Mouse (Mus musculus): ENCODE measurements at regions not wholly inside any gene's neighbourhood (a gene's known extent, or its start where the extent isn't known, plus 50 kb on each side); places are given as distances from the start of the nearest gene placed in this dataset.

GRCm38 (mm10) chr15:40356096-40356495 lies 221.9 kb downstream of the 9330182O14Rik start:
- WGBS: 86% methylated on average over 3 of the region's 3 CpGs
- H3K4me2 ChIP-seq: no peak overlapping the region
- H3K9ac ChIP-seq: no peak overlapping the region
- no peak overlapping the region for H3K4me3 ChIP-seq
- no peak for ATAC-seq
- H3K36me3 ChIP-seq (ENCODE audit: poor library complexity, severe bottlenecking): no peaks in the 10 kb centered on the region
- H3K9me3 ChIP-seq (replicated peaks): no peaks in the 10 kb centered on the region
- no peak overlapping the region for H3K27ac ChIP-seq
- no peaks in the 10 kb centered on the region for H3K4me1 ChIP-seq
- H3K27me3 ChIP-seq: no peaks in the 10 kb centered on the region

GRCm38 (mm10) chr15:40358341-40358740 lies 224.2 kb downstream of the 9330182O14Rik start:
- no peak for ATAC-seq
- Histone ChIP-seq H3K4me3 (no peak overlapping the region), H3K4me1 (no peaks in the 10 kb centered on the region), H3K27ac (no peak overlapping the region), H3K27me3 (no peaks in the 10 kb centered on the region), H3K4me2 (no peak overlapping the region), H3K9ac (no peak overlapping the region), H3K36me3 (ENCODE audit: poor library complexity, severe bottlenecking) (no peaks in the 10 kb centered on the region), H3K9me3 (replicated peaks) (no peaks in the 10 kb centered on the region)
- WGBS: 79% methylated on average over 2 of the region's 2 CpGs

DNA sequence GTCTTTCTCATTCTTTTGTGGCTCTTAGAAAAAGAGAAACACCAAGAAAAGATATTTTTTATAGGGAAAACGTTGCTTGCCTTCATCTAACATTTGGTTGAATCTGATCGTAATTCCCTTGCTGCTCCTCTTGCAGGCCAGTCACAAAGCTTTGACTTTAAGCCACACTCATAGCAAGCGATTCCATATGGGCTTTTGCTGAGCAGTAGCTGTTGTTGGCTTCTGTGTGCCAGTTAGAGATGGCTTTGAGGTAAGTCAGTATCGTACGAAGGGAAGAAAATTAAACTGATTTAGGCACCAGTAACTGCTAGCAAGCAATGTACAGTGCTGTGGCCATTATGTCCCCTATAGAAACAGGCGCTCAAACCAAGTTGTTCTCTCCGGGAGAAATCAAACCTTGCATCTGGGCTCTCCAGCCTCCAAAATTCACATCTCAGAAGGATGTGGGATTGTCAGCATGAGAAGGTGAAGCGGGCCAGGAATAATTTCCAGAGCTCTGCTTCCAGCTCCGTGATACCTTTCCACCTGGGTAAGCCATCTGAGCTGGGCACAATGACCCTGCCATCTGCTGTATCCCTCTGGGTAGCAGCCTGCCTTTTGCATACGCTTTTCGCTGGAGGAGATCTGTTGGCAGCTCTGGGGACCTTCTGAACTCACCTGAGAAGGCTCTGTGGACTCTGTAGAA lies 227.8 kb downstream of the 9330182O14Rik start:
- Histone ChIP-seq H3K4me3 (no peak overlapping the region), H3K27ac (no peak overlapping the region), H3K27me3 (no peaks in the 10 kb centered on the region), H3K9me3 (replicated peaks) (no peaks in the 10 kb centered on the region), H3K36me3 (ENCODE audit: poor library complexity, severe bottlenecking) (no peaks in the 10 kb centered on the region), H3K4me2 (no peak overlapping the region), H3K4me1 (no peaks in the 10 kb centered on the region), H3K9ac (no peak overlapping the region)
- WGBS: 85% methylated on average over 11 of the region's 11 CpGs
- ATAC-seq: no peak

GRCm38 (mm10) chr15:40364221-40364621 lies 230.1 kb downstream of the 9330182O14Rik start:
- ATAC-seq: no peak
- H3K4me2 ChIP-seq: no peak overlapping the region
- no peaks in the 10 kb centered on the region for H3K9me3 ChIP-seq (replicated peaks)
- H3K4me1 ChIP-seq: no peaks in the 10 kb centered on the region
- WGBS: 97% methylated on average over 1 of the region's 1 CpGs
- no peaks in the 10 kb centered on the region for H3K27me3 ChIP-seq
- H3K27ac ChIP-seq: no peak overlapping the region
- H3K36me3 ChIP-seq (ENCODE audit: poor library complexity, severe bottlenecking): no peaks in the 10 kb centered on the region
- no peak overlapping the region for H3K4me3 ChIP-seq
- no peak overlapping the region for H3K9ac ChIP-seq

DNA sequence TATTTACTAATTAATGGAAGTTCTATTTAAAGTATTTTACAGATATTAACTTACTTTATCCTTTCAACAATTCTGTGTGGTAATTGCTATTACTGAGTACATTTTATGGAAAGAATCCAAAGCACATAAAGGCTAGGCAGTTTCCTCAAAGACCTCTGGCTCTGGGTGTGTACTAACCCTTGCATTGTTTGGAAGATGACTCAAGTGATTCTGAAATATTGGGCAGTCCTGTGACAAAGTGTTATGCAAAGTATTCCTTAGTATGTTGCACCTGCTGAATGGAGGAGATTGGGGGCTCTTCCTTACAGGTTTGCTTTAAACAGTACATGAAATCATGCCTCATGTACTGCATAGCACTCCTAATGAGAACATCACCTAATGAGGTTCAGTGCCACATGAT lies 231.4 kb downstream of the 9330182O14Rik start:
- no peaks in the 10 kb centered on the region for H3K27me3 ChIP-seq

DNA sequence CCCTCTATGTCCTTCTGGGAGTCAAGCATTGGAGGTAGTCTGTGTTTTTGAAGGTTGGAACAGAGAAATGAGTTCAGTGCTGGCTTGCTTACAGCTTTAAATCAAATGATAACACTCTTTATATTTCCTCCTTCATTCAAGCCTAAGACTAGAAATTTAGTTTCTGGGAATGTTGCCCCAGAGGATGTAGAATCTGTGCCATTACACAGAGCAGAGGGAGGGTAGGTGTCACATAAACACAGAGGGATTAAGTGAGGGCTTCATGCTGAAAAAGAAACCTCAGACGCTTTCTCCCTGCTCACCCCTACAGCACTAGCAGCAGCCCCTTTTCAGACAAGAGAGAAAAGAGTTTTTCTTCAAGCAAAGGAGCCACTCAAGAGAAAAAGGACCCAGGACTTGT lies 232.9 kb downstream of the 9330182O14Rik start:
- Histone ChIP-seq H3K36me3 (ENCODE audit: poor library complexity, severe bottlenecking) (no peaks in the 10 kb centered on the region), H3K4me3 (no peak overlapping the region), H3K27me3 (no peaks in the 10 kb centered on the region), H3K9ac (no peak overlapping the region), H3K27ac (no peak overlapping the region), H3K9me3 (replicated peaks) (no peaks in the 10 kb centered on the region), H3K4me2 (no peak overlapping the region), H3K4me1 (no peaks in the 10 kb centered on the region)
- WGBS: 9% methylated on average over 1 of the region's 1 CpGs
- ATAC-seq: no peak

More for the DNA sequence above, 231.4 kb downstream of the 9330182O14Rik start:
- ATAC-seq: no peak
- Histone ChIP-seq H3K4me2 (no peak overlapping the region), H3K9ac (no peak overlapping the region), H3K27ac (no peak overlapping the region), H3K4me3 (no peak overlapping the region), H3K36me3 (ENCODE audit: poor library complexity, severe bottlenecking) (no peaks in the 10 kb centered on the region), H3K4me1 (no peaks in the 10 kb centered on the region), H3K9me3 (replicated peaks) (no peaks in the 10 kb centered on the region)

GRCm38 (mm10) chr15:40368746-40369145 lies 234.6 kb downstream of the 9330182O14Rik start:
- Histone ChIP-seq H3K36me3 (ENCODE audit: poor library complexity, severe bottlenecking) (no peaks in the 10 kb centered on the region), H3K4me3 (no peak overlapping the region), H3K9ac (no peak overlapping the region), H3K4me1 (no peaks in the 10 kb centered on the region), H3K4me2 (no peak overlapping the region), H3K9me3 (replicated peaks) (no peaks in the 10 kb centered on the region), H3K27ac (no peak overlapping the region), H3K27me3 (no peaks in the 10 kb centered on the region)
- ATAC-seq: no peak
- WGBS: 86% methylated on average over 3 of the region's 3 CpGs

DNA sequence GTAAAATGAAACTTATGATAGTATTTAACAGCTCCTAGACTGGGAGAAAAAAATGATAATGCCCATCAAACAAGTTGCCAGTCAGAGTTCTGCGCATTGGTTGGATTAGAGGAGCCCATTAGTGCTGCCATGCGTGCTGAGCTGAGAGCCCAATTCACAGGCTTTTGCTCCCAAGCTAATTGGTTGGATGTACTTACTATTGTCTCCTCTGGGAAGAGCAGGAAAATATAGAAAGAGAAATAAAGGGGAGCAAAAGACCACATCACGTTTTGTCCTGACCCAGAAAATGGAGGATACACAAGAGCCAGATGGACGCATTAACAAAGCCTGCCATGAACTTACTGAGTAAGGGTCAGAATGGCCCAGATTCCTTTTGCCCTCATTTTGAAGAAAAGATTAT lies 237.3 kb downstream of the 9330182O14Rik start:
- no peaks in the 10 kb centered on the region for H3K9me3 ChIP-seq (replicated peaks)
- no peaks in the 10 kb centered on the region for H3K36me3 ChIP-seq (ENCODE audit: poor library complexity, severe bottlenecking)
- H3K27me3 ChIP-seq: no peaks in the 10 kb centered on the region
- WGBS: 24% methylated on average over 4 of the region's 4 CpGs
- H3K4me3 ChIP-seq: no peak overlapping the region
- H3K9ac ChIP-seq: no peak overlapping the region
- H3K4me1 ChIP-seq: no peaks in the 10 kb centered on the region
- no peak overlapping the region for H3K27ac ChIP-seq
- ATAC-seq: no peak
- H3K4me2 ChIP-seq: no peak overlapping the region

- H3K4me2 ChIP-seq: no peak overlapping the region
- no peaks in the 10 kb centered on the region for H3K36me3 ChIP-seq (ENCODE audit: poor library complexity, severe bottlenecking)
- H3K4me3 ChIP-seq: no peak overlapping the region
- WGBS: 88% methylated on average over 2 of the region's 2 CpGs
- H3K27me3 ChIP-seq: no peaks in the 10 kb centered on the region
- no peaks in the 10 kb centered on the region for H3K9me3 ChIP-seq (replicated peaks)
- H3K9ac ChIP-seq: no peak overlapping the region
- no peak overlapping the region for H3K27ac ChIP-seq
- ATAC-seq: no peak
- H3K4me1 ChIP-seq: no peaks in the 10 kb centered on the region
These were observed 252.4 kb downstream of the 9330182O14Rik start for GRCm38 (mm10) chr15:40386526-40386925.

GRCm38 (mm10) chr15:40387746-40388145 lies 253.6 kb downstream of the 9330182O14Rik start:
- no peak overlapping the region for H3K27ac ChIP-seq
- no peaks in the 10 kb centered on the region for H3K36me3 ChIP-seq (ENCODE audit: poor library complexity, severe bottlenecking)
- no peak overlapping the region for H3K9ac ChIP-seq
- 87% methylated on average over 2 of the region's 2 CpGs for WGBS
- ATAC-seq: no peak
- no peaks in the 10 kb centered on the region for H3K4me1 ChIP-seq
- no peaks in the 10 kb centered on the region for H3K9me3 ChIP-seq (replicated peaks)
- no peak overlapping the region for H3K4me2 ChIP-seq
- no peak overlapping the region for H3K4me3 ChIP-seq
- no peaks in the 10 kb centered on the region for H3K27me3 ChIP-seq

DNA sequence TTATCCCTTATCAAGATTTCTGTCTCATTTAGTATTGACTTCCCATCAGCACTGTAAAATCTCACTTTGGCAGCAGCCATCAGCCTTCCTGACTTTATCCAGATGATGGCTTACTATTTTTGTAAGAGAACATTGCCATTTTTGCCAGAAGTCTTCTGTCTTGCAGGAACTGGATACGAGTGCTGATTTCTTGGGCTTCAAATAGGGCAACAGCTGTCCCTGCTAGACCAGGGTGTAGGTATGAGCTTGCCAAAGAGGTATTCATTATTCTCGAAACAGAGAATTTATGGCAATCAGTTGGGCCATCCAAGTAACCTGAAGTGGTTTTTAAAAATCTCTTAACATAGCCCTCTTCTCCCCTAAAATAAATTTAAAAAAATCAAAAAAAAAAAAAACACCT lies 254.6 kb downstream of the 9330182O14Rik start:
- 90% methylated on average over 2 of the region's 2 CpGs for WGBS
- no peaks in the 10 kb centered on the region for H3K9me3 ChIP-seq (replicated peaks)
- H3K9ac ChIP-seq: no peak overlapping the region
- no peaks in the 10 kb centered on the region for H3K36me3 ChIP-seq (ENCODE audit: poor library complexity, severe bottlenecking)
- no peak overlapping the region for H3K4me2 ChIP-seq
- H3K4me3 ChIP-seq: no peak overlapping the region
- H3K27me3 ChIP-seq: no peaks in the 10 kb centered on the region
- H3K27ac ChIP-seq: no peak overlapping the region
- no peak for ATAC-seq
- no peaks in the 10 kb centered on the region for H3K4me1 ChIP-seq

- H3K9ac ChIP-seq: no peak overlapping the region
- no peak for ATAC-seq
- WGBS: 87% methylated on average over 4 of the region's 4 CpGs
These were observed 301.0 kb downstream of the 9330182O14Rik start for GRCm38 (mm10) chr15:40435156-40435555.

DNA sequence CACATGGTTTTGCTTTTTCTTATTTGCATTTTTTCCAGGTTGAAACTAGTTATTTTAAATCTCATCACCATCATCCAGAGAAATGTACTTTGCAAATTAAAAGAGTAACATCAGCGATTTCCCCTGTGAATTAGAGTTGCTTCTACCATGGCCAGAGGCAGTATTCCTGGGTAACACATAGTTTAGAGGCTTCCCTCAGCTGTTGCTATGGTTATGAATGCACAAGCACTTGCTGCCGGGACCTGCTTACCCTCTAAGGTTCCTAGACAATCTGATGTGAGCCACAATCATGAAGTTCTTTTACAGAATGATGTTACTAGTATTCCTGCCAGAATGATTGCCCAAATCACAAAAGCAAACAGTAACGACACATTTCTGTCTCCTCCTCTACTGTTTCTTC lies 302.5 kb downstream of the 9330182O14Rik start:
- no peak for ATAC-seq
- WGBS: 33% methylated on average over 3 of the region's 3 CpGs
- Histone ChIP-seq H3K27ac (no peak overlapping the region), H3K9me3 (replicated peaks) (no peaks in the 10 kb centered on the region), H3K36me3 (ENCODE audit: poor library complexity, severe bottlenecking) (no peaks in the 10 kb centered on the region), H3K4me3 (no peak overlapping the region), H3K4me1 (no peaks in the 10 kb centered on the region), H3K9ac (no peak overlapping the region), H3K27me3 (no peaks in the 10 kb centered on the region), H3K4me2 (no peak overlapping the region)

More at GRCm38 (mm10) chr15:40435156-40435555, 301.0 kb downstream of the 9330182O14Rik start:
- H3K9me3 ChIP-seq (replicated peaks): no peaks in the 10 kb centered on the region
- H3K4me2 ChIP-seq: no peak overlapping the region
- H3K36me3 ChIP-seq (ENCODE audit: poor library complexity, severe bottlenecking): no peaks in the 10 kb centered on the region
- no peaks in the 10 kb centered on the region for H3K4me1 ChIP-seq
- H3K27me3 ChIP-seq: no peaks in the 10 kb centered on the region
- H3K4me3 ChIP-seq: no peak overlapping the region
- no peak overlapping the region for H3K27ac ChIP-seq

Measured in forebrain, embryonic 13.5 days (tissue).